Mouse (Mus musculus): ENCODE results near the gene Ugcg.

The Ugcg gene

DNA sequence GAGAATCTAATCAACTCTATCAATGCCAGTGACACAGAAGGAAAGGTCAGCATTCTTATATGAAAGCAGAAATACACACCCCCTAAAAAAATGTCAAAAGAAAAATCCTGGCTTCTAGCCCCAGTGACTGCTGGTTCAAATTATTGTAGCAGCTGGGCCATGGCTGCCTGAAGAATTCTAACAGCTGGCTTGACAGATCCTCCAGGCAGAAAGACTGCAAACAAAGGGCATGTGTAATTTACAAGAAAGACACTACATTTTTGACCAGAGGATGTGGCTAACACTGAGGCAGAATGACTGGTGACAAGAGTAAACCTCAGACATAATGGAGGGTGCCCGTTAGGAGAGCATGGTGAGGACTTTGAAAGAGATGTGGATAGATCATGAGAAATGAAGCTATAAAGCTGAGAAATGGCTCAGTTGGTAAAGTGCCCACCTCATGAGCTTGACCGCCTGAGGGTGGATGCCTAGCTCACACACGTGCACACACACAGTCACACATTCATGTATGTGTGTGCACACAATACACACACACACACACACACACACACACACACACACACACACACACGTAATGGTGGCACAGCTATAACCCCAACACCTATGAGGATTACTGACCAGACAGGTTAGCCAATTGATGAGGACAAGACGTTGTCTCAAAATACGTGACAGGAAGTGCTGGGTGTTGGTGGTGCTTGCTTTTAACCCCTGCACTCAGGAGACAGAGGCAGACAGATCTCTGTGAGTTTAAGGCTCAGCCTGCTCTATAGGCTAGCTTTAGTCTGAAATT, 42.4 kb downstream of the Ugcg start:
- no peak for DNase-seq

- no peak for DNase-seq
These were observed 45.0 kb downstream of the Ugcg start for GRCm38 (mm10) chr4:59234014-59234413.

- no peak for DNase-seq
These were observed 45.6 kb downstream of the Ugcg start for GRCm38 (mm10) chr4:59234451-59235216.

DNA sequence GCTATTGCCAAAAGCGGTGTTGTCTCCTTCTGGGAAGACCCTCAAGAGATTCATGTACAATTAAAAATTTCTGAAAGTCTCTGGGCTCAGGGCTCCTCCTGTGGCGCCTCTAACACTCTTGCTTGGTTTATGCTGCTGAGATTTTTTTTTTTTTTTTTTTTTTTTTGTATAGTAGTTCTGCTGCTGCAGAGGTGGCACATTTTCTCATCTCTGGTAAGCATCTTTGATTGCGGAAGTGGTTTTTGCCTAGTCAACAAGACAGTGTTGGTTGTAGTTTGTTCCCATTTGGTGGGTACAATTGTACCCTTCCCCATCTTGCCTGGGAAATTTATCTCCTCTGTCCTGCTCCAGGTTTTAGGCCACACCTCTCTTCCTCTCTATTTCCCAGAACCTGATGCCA, 47.3 kb downstream of the Ugcg start:
- no peak for DNase-seq

DNA sequence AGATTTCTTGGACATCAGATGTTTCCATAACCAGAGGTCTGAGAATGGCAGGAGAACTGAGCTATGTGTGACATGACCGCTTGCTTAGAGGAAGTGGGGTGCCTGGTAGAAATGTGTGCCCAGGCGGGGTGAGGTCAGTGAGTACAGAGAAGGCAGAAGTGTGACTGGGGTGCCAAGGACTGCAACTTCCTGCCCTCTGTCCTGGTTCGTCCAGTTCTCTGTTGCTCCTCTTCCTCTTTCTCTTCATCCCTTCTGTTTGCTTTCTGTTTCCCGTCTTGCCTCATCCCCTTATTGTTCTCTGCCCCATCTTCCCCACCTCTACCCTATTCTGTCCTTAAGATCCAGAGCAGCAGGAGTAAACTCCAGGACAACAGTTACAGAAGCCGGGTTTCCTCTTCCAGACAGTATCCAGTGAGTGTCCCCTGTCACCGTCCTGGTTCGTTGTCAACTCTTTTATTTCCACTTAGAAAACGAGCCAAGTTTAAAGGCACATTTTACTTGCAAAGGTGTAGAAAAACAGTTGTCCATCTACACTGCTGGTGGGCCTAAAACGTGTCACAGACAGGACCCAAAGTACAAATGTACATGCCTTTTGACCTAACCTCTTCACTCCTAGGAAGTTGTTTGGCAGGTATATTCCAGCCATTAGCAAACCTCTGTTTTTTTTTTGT, 49.7 kb downstream of the Ugcg start:
- no peak for DNase-seq

GRCm38 (mm10) chr4:59239312-59239728, 50.3 kb downstream of the Ugcg start:
- DNase-seq = no peak

GRCm38 (mm10) chr4:59240160-59240559, 51.1 kb downstream of the Ugcg start:
- DNase-seq = no peak

GRCm38 (mm10) chr4:59241096-59241495, 52.0 kb downstream of the Ugcg start:
- no peak for DNase-seq

DNA sequence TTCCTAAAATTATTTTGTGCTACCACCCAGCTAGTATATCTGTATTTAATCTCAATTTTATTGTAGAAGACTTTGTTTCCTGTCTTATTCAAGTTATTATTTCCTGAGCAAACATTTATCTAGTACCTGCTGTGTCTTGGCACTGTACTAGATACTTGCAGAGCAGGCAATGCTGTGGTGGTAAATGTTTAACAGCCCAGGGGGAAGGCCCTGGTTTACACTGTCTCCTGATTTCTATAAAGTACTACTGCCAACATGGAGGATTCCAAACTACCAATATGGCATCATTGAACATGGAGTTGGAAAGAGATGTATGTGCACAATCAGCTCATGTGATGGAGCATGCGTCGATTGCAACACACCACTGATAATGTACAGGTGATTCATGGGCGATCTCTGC, 53.2 kb downstream of the Ugcg start:
- DNase-seq = no peak

GRCm38 (mm10) chr4:59243802-59244493, 54.9 kb downstream of the Ugcg start:
- DNase-seq = no peak

DNA sequence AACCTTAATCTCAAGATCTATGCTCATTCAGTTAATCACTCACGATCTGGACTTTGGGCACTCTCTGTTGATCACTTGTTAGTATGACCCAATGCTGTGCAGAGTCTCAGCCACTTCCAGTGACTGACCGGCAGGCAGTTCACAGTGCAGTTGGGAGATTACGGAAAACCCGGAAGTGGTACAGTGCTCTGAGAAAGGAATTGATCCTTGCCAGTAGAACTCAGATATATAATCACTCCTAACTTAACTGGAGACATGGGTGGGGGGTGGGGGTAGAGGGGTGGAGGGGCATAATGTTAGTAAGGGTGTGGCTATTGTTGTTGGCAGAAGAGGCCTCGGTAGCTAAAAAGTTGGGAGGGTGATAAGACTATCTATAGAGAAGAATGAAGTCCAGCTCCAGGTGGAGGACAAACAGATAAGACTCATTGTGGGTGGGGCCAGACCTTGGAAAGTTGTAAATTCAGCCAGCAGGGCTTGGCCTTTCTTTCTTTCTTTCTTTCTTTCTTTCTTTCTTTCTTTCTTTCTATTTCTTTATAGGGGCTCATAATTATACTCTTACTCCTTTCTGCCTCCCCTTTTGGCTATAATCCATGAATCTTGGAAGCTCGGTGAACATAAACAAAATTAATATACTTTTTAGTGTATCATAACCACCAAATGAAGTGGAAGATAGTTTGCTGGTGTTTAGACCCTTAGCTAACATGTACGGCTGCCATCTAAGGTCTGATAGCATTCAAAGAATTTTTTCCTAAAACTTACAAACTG, 55.9 kb downstream of the Ugcg start:
- no peak for DNase-seq

DNA sequence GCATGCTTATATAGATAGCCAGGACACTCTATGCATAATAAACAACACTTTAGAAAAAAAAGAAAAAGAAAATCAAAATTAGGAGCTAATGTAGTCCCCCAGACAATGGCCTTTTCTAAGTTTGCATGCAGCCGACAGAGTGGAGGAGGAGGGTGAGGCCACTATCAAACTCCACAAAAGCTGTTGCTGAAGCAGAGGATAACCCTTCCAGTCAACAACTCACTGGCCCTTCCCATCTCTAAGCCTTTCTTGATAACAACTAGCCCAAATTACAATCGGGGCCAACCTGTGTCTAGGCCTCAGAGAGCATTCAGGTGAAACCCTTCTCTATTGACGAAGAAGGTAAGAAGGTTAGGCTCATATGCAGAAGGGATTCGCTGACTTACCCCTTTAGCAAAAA, 56.7 kb downstream of the Ugcg start:
- no peak for DNase-seq

- DNase-seq = no peak
These were observed 58.5 kb downstream of the Ugcg start for GRCm38 (mm10) chr4:59247545-59247944.

DNA sequence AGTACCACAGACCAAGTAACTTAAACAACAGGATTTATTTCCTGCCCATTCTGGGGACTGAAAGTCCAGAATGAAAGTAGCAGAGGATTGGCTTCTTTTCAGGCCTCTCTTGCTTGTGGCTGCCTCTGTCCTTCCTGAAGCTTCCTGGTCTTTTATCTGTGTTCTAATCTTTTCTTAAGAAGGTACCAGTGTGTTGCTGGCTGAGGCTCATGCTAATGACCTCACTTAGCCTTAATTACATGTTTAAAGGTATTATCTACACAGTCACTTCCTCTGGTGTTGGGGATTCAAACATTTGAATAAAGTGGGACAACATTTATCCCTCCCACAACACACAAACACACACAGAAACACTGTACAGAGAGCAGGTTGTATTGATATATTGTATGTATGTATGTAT, 59.0 kb downstream of the Ugcg start:
- DNase-seq = no peak

GRCm38 (mm10) chr4:59252386-59253054, 63.5 kb downstream of the Ugcg start:
- no peak for DNase-seq

DNA sequence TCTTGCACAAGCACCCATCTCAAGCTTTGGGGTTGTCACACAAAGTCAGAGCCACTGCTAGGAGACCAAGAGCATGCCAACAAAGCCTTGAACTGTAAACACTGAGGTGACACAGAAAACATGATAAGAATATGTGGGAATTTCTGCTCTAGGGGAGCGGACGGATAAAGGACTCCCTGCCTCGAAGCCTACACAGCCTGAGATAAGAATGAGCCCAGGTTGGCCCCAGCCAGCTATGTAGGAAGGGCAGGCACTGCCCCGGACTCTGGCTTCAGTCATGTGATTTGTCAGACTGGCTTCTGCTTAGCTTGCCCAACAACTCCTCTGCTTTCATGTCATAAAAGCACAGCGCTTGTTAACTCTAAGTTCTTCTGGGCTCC, 64.0 kb downstream of the Ugcg start:
- no peak for DNase-seq

DNA sequence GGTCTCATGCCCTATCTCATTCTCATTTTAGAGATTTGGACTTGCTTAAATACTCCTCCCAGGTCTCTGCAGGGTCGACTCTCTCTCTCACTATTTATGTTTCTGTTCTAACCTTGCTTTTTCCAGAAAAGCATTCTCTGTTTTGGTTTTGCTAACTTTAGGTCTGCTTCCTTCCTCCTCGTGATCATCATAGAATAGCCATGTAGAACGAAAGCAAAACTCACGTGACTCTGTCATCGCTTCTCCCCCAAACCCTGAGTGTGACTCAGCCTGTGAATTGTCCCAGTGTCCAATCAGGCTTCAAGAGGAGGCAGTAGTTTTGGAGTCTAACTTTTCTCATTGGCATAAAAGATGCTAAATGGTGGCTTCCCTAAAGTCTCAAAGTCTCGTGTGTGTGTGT, 65.3 kb downstream of the Ugcg start:
- no peak for DNase-seq

GRCm38 (mm10) chr4:59255988-59256387, 66.9 kb downstream of the Ugcg start:
- no peak for DNase-seq

- no peak for DNase-seq
These were observed 68.8 kb downstream of the Ugcg start for GRCm38 (mm10) chr4:59257866-59258265.

GRCm38 (mm10) chr4:59258771-59259170, 69.7 kb downstream of the Ugcg start:
- no peak for DNase-seq

- no peak for DNase-seq
These were observed 70.7 kb downstream of the Ugcg start for GRCm38 (mm10) chr4:59259806-59260205.
